Mouse (Mus musculus): Measurements from ENCODE around the gene Itgal.

DNA sequence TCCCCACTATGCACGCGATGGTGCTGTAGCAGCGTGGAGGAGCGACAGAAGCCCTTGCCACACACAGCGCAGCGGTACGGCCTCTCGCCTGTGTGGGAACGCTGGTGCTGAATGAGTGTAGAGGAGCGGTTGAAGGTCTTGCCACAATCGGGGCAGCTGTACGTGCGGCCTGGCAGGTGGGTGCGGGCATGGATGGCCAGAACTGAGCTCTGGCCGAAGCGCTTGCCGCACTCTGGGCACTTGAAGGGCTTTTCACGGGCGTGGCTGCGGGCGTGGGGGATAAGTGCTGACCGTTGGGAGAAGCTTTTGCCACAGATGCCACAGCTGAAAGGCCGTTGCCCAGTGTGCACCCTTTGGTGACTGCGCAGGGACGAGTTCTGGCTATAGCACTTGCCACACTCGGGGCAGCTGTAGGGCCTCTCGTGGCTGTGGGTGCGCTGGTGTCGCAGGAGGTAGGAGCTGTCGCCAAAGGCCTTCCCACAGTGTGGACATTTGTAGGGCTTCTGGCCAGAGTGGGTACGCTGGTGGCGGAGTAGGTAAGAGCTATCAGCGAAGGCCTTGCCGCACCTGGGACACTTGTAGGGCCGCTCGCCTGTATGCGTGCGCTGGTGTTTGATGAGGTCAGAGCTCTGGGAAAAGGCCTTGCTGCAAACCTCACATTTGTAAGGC is 47.4 kb downstream of the Itgal start:
- TF ChIP-seq CTCF (IDR thresholded peaks at IDR 0.05; ENCODE audit: low read depth): no peak
- no peak for TF ChIP-seq EP300 (IDR thresholded peaks at IDR 0.05; ENCODE audit: low read depth)
